Comparison of ENCODE assay signal across 14 mouse cellular contexts in the genomic region with DNA sequence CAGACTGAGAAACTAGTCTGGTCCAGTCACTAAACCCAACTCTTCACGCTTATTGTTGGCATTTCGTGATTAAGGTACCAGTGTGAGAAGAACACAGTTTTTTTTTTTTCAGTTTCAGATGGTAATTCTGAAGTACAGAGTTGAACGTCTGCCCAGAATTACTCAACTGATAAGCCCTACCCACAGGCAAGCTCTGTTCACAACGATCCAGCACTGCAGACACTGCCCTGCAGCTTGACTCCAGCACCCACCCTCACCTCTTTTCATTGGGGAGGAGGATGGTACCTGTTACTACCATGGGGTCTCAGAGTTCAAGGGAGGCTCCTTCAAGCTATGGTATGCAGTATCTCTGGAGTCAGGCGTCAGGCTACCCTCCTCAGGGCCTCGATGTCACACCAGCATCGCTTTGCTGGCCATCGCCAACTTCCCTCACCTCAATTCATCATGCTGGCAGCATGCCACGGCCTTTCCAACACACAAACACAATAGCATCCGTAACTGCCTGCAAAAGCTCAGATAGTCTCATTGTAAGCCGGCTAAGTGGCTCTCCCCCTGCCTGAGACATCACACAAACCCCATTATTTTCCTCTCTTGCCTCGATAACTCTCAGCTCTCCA.
DNase-seq lines count a peak whose midpoint lies in the region; ATAC-seq and TF ChIP-seq lines count a peak whose summit lies in the region.
"Had no signal": no experiment of that assay in that cellular context is flagged by ENCODE, and none has a peak within 500 bp of the region (broad histone marks: within the 10 kb centered on the region; RNA-seq: fewer than 3 reads in every experiment).

No protein-coding gene starts in this region.

- H3K79me2 ChIP-seq in MEL (ENCODE audit: control insufficient read depth, insufficient read depth, low read length, poor library complexity), result no peaks in the 10 kb centered on the region

- peaks cover 7% of the 10 kb centered on the region; the same call in 1 of the 2 replicates for H3K4me1 ChIP-seq in forebrain, embryonic 14.5 days (ENCODE audit: control insufficient read depth, insufficient read depth, low read length)
- H3K4me1 ChIP-seq in forebrain, embryonic 11.5 days (replicated peaks; ENCODE audit: control insufficient read depth, insufficient read depth, low read length), result no peaks in the 10 kb centered on the region; the same call in 1 of the 2 replicates
- peaks cover 0 to 3% of the 10 kb centered on the region in 2 experiments; a peak in 3 of 4 replicates for H3K4me1 ChIP-seq in MEL (ENCODE audit: control insufficient read depth in 1 of 2, insufficient read depth in 2 of 2, low read length in 2 of 2)
- no peaks in the 10 kb centered on the region for H3K4me1 ChIP-seq in forebrain, postnatal 0 days (ENCODE audit: insufficient read depth)
- H3K4me1 ChIP-seq in thymus, adult 2 months (replicated peaks; ENCODE audit: control insufficient read depth, insufficient read depth, low read length), result no peaks in the 10 kb centered on the region
- H3K4me1 ChIP-seq: embryonic facial prominence, embryonic 15.5 days; liver, embryonic 12.5 days had no signal

- no peak for TF ChIP-seq RAD21 in MEL (IDR thresholded peaks at IDR 0.05; ENCODE audit: low read depth, low read length)

- no peak for TF ChIP-seq POLR2A in MEL (IDR thresholded peaks at IDR 0.05; ENCODE audit: control insufficient read depth in 1 of 2, insufficient read depth in 1 of 2, low read depth in 1 of 2, low read length in 2 of 2, poor library complexity in 1 of 2)
- no peak for TF ChIP-seq POLR2A in thymus, adult 2 months (IDR thresholded peaks at IDR 0.05; ENCODE audit: control insufficient read depth, extremely low read depth, insufficient read depth, low read length, poor library complexity)

- peak overlapping the region; percentile 35 for H3K27ac ChIP-seq in forebrain, embryonic 14.5 days (ENCODE audit: low read depth, low read length)
- H3K27ac ChIP-seq in forebrain, embryonic 11.5 days (ENCODE audit: low read depth, low read length), result no peak overlapping the region
- H3K27ac ChIP-seq in left cerebral cortex, adult 2 months, result peak overlapping the region; percentile 53
- peak overlapping the region; percentile 38; the same call in 1 of the 2 replicates for H3K27ac ChIP-seq in MEL (ENCODE audit: control insufficient read depth, low read depth, low read length)
- H3K27ac ChIP-seq in forebrain, postnatal 0 days (ENCODE audit: low read depth, low read length), result no peak overlapping the region
- H3K27ac ChIP-seq in thymus, adult 2 months (ENCODE audit: control insufficient read depth, insufficient read depth, low read length), result no peak overlapping the region
- H3K27ac ChIP-seq: embryonic facial prominence, embryonic 15.5 days; liver, embryonic 12.5 days had no signal

- no peak overlapping the region for H3K4me2 ChIP-seq in forebrain, embryonic 14.5 days (ENCODE audit: low read length)
- H3K4me2 ChIP-seq in forebrain, embryonic 11.5 days (ENCODE audit: low read depth, low read length, severe bottlenecking), result no peak overlapping the region
- H3K4me2 ChIP-seq in forebrain, postnatal 0 days (ENCODE audit: low read depth), result no peak overlapping the region
- H3K4me2 ChIP-seq: embryonic facial prominence, embryonic 15.5 days; liver, embryonic 12.5 days had no signal

- H3K9me3 ChIP-seq in forebrain, embryonic 14.5 days (replicated peaks; ENCODE audit: control insufficient read depth, low read length), result no peaks in the 10 kb centered on the region
- no peaks in the 10 kb centered on the region for H3K9me3 ChIP-seq in forebrain, embryonic 11.5 days (ENCODE audit: control insufficient read depth, low read length)
- H3K9me3 ChIP-seq in MEL (replicated peaks; ENCODE audit: insufficient read depth, low read length), result no peaks in the 10 kb centered on the region
- H3K9me3 ChIP-seq in forebrain, postnatal 0 days (ENCODE audit: low read length), result no peaks in the 10 kb centered on the region
- H3K9me3 ChIP-seq: embryonic facial prominence, embryonic 15.5 days; liver, embryonic 12.5 days had no signal

- peak in 1 of 2 experiments; percentile 27; a peak in 2 of 4 replicates for TF ChIP-seq EP300 in MEL (IDR thresholded peaks at IDR 0.05; ENCODE audit: low read depth in 1 of 2, low read length in 2 of 2)

- no peak overlapping the region for H3K4me3 ChIP-seq in forebrain, embryonic 14.5 days (ENCODE audit: low read depth, low read length)
- H3K4me3 ChIP-seq in forebrain, embryonic 11.5 days (ENCODE audit: low read depth, low read length), result no peak overlapping the region
- no peak overlapping the region for H3K4me3 ChIP-seq in left cerebral cortex, adult 2 months
- peak overlapping the region; percentile 29 to 48; a peak in 3 of 4 replicates for H3K4me3 ChIP-seq in MEL (ENCODE audit: control insufficient read depth in 1 of 2, insufficient read depth in 1 of 2, low read depth in 2 of 2, low read length in 2 of 2)
- no peak overlapping the region for H3K4me3 ChIP-seq in forebrain, postnatal 0 days (ENCODE audit: low read depth, low read length)
- H3K4me3 ChIP-seq in thymus, adult 2 months (ENCODE audit: control insufficient read depth, insufficient read depth, low read length), result no peak overlapping the region
- H3K4me3 ChIP-seq: embryonic facial prominence, embryonic 15.5 days; liver, embryonic 12.5 days had no signal

- H3K36me3 ChIP-seq in forebrain, embryonic 14.5 days (ENCODE audit: control insufficient read depth, insufficient read depth, low read length), result peaks cover 10% of the 10 kb centered on the region; the same call in 1 of the 2 replicates
- no peaks in the 10 kb centered on the region for H3K36me3 ChIP-seq in forebrain, embryonic 11.5 days (ENCODE audit: control insufficient read depth, insufficient read depth, low read length)
- H3K36me3 ChIP-seq in MEL (ENCODE audit: control insufficient read depth in 1 of 2, insufficient read depth in 2 of 2, low read length in 2 of 2), result peaks cover 0 to 4% of the 10 kb centered on the region in 2 experiments; a peak in 2 of 4 replicates
- H3K36me3 ChIP-seq in forebrain, postnatal 0 days (ENCODE audit: insufficient read depth), result peaks cover 17% of the 10 kb centered on the region
- H3K36me3 ChIP-seq in thymus, adult 2 months (ENCODE audit: control insufficient read depth, insufficient read depth, low read length), result no peaks in the 10 kb centered on the region
- H3K36me3 ChIP-seq: embryonic facial prominence, embryonic 15.5 days; liver, embryonic 12.5 days had no signal

- ATAC-seq in forebrain, embryonic 14.5 days, result peak; percentile 37; the same call in 1 of the 2 replicates
- ATAC-seq in forebrain, embryonic 11.5 days (replicated peaks; ENCODE audit: low FRiP score), result no peak
- peak; percentile 23; the same call in 1 of the 2 replicates for ATAC-seq in forebrain, postnatal 0 days
- no peak for ATAC-seq in megakaryocyte progenitor cell, adult 5-6 weeks (replicated peaks; ENCODE audit: poor library complexity)
- ATAC-seq: intestine, postnatal 0 days; liver, embryonic 12.5 days had no signal

- no peak for TF ChIP-seq CTCF in left cerebral cortex, adult 2 months (IDR thresholded peaks at IDR 0.05)
- TF ChIP-seq CTCF in MEL (IDR thresholded peaks at IDR 0.05 in 2 of 3, conservative IDR thresholded peaks at IDR 0.05 in 1 of 3; ENCODE audit: control insufficient read depth in 1 of 3, insufficient read depth in 1 of 3, low read depth in 2 of 3, low read length in 3 of 3, poor library complexity in 1 of 3, severe bottlenecking in 1 of 3), result no peak
- no peak for TF ChIP-seq CTCF in forebrain, postnatal 0 days (IDR thresholded peaks at IDR 0.05; ENCODE audit: low read depth)
- no peak for TF ChIP-seq CTCF in thymus, adult 2 months (IDR thresholded peaks at IDR 0.05; ENCODE audit: borderline replicate concordance, control insufficient read depth, extremely low read depth, insufficient read depth, low read length, poor library complexity)

- no peak overlapping the region for H3K9ac ChIP-seq in forebrain, embryonic 14.5 days (ENCODE audit: low read length)
- H3K9ac ChIP-seq in forebrain, embryonic 11.5 days (ENCODE audit: low read length), result no peak overlapping the region
- H3K9ac ChIP-seq in MEL (ENCODE audit: control insufficient read depth, low read depth, low read length, poor library complexity, severe bottlenecking), result no peak overlapping the region
- no peak overlapping the region for H3K9ac ChIP-seq in forebrain, postnatal 0 days
- H3K9ac ChIP-seq: embryonic facial prominence, embryonic 15.5 days; liver, embryonic 12.5 days had no signal

- peak; percentile 61 for DNase-seq in forebrain, embryonic 14.5 days (ENCODE audit: low spot score)
- no peak for DNase-seq in forebrain, embryonic 11.5 days (ENCODE audit: low spot score)
- no peak for DNase-seq in left cerebral cortex, adult 2 months (ENCODE audit: extremely low spot score in 1 of 2, low spot score in 2 of 2)
- no peak for DNase-seq in left cerebral cortex, postnatal 14 days (ENCODE audit: low spot score in 2 of 2)
- DNase-seq in MEL (ENCODE audit: low read depth, low spot score), result peak; percentile 76
- DNase-seq in forebrain, postnatal 0 days, result no peak
- no peak for DNase-seq in thymus, adult 2 months
- DNase-seq: cerebellum, adult 11-12 months; gastrocnemius, postnatal 14 days; right cerebral cortex, adult 18-20 months had no signal

- intact Hi-C loops in left cerebral cortex, adult 2 months (cut with DNase I), result no loop called here
- intact Hi-C loops in left cerebral cortex, postnatal 14 days (cut with DNase I), result no loop called here

- no peaks in the 10 kb centered on the region for H3K27me3 ChIP-seq in forebrain, embryonic 14.5 days (replicated peaks; ENCODE audit: control insufficient read depth, insufficient read depth, low read length)
- no peaks in the 10 kb centered on the region for H3K27me3 ChIP-seq in forebrain, embryonic 11.5 days (ENCODE audit: control insufficient read depth, insufficient read depth, low read length)
- H3K27me3 ChIP-seq in MEL (ENCODE audit: control insufficient read depth in 1 of 2, insufficient read depth in 2 of 2, low read length in 2 of 2), result no peaks in the 10 kb centered on the region
- no peaks in the 10 kb centered on the region for H3K27me3 ChIP-seq in forebrain, postnatal 0 days (ENCODE audit: insufficient read depth, low read length)
- no peaks in the 10 kb centered on the region for H3K27me3 ChIP-seq in thymus, adult 2 months (ENCODE audit: control insufficient read depth, insufficient read depth, low read length)
- H3K27me3 ChIP-seq: embryonic facial prominence, embryonic 15.5 days; liver, embryonic 12.5 days had no signal

- 13% methylated on average over 12 of the region's 12 CpGs for WGBS in forebrain, embryonic 14.5 days
- 58% methylated on average over 12 of the region's 12 CpGs for WGBS in forebrain, embryonic 11.5 days
- 20% methylated on average over 12 of the region's 12 CpGs for WGBS in forebrain, postnatal 0 days
- WGBS in thymus, adult 2 months, result 60% methylated on average over 12 of the region's 12 CpGs

TF ChIP-seq in MEL, 35 proteins besides CTCF, POLR2A, EP300 and RAD21 (continues in another document):
- no peak for TF ChIP-seq ZC3H11A (IDR thresholded peaks at IDR 0.05; ENCODE audit: low read depth, low read length)
- no peak for TF ChIP-seq KAT2A (conservative IDR thresholded peaks at IDR 0.05; ENCODE audit: low read depth, low read length)
- no peak for TF ChIP-seq MYB (IDR thresholded peaks at IDR 0.05; ENCODE audit: low read depth, low read length)
- 0 out of 2 replicates have a peak, but pooled peaks have one; percentile 43 for TF ChIP-seq MXI1 (IDR thresholded peaks at IDR 0.05; ENCODE audit: low read depth, low read length)
- TF ChIP-seq GATA1 (IDR thresholded peaks at IDR 0.05; ENCODE audit: low read depth, low read length), result peak; percentile 40

Comparison
In these comparisons a context has a peak if more than half of its experiments do, and no peak if none do; other contexts are left out.
1. ATAC-seq: peak in forebrain, embryonic 14.5 days (single experiment) and forebrain, postnatal 0 days (single experiment); none in forebrain, embryonic 11.5 days (single experiment) and megakaryocyte progenitor cell, adult 5-6 weeks (single experiment).
2. DNase-seq: peak in forebrain, embryonic 14.5 days (single experiment) and MEL (single experiment); none in forebrain, embryonic 11.5 days (single experiment), left cerebral cortex, adult 2 months (0 of 2), left cerebral cortex, postnatal 14 days (0 of 2), forebrain, postnatal 0 days (single experiment) and thymus, adult 2 months (single experiment).
3. H3K27ac ChIP-seq: peak in forebrain, embryonic 14.5 days (single experiment), left cerebral cortex, adult 2 months (single experiment) and MEL (single experiment); none in forebrain, embryonic 11.5 days (single experiment), forebrain, postnatal 0 days (single experiment) and thymus, adult 2 months (single experiment).
4. H3K4me3 ChIP-seq: peak in MEL (2 of 2); none in forebrain, embryonic 14.5 days (single experiment), forebrain, embryonic 11.5 days (single experiment), left cerebral cortex, adult 2 months (single experiment), forebrain, postnatal 0 days (single experiment) and thymus, adult 2 months (single experiment).